Mouse (Mus musculus): Measurements from ENCODE around the gene Fance.
A peak's percentile ranks its signal among the peaks of the same experiment; 100 is the strongest.
"Not testable (repeated sequence)": the region's sequence is repeated elsewhere in the genome, so short reads cannot be mapped to it uniquely, and the experiment has no call there.

Fance gene

DNA sequence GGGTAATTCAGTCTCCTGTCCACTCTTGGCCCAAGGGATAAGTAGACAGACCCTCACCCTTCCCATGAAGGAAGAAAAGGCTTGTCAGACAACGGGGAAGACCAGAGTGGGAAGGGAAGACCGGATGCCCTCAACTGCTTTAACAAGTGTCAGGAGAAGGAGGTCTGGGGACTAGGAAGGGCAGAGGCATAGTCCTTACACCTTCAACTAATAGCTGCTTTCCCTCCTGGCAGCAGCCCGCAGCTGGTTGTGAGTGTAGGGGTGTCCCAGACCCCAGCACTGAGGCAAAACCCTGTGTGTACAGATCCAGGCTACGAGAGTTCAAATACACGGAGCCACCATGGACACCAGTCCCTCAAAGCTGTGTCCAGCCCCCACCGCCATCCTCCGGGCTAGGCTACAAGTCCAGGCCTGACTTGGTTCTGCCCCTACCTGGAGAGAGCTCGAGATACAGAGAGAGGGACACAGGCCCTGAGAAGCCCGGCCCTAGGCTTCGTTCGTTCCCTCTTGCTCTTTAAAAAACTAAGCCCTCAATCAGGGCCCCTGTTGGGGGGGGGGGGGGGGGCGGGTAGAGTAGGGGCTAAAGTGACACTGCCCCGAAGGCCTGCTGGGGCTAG, 36.1 kb downstream of the Fance start:
- peak; percentile 12 for DNase-seq (ENCODE audit: low spot score)

DNA sequence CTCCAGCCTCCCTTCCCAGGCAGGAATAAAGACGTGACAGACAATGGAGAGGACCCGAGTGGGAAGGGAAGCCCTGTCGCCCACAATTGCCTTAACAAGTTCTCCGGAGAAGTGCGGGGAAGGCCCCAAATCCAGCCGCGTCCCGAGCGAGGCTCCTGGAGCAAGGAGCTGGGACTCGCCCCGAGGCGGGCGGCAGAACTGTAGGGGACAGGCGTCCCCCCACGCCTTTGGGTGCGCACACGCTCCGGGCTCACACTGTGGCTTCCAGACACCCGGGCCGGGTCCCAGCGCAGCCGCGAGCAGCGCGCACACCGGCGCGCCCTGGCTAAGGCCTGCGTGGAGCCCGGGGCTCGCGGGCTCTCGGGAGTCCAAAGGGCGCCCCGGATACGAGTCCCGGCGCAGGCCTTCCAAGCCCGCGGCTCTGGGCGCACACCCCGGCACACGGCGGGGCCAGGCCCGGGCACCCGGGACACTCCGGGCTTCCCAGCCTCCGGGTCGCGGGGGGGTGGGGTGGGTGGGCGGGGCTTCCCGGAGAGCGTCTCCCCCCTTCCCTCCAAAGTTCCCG, 36.7 kb downstream of the Fance start:
- peak; percentile 53 for DNase-seq (ENCODE audit: low spot score)

DNA sequence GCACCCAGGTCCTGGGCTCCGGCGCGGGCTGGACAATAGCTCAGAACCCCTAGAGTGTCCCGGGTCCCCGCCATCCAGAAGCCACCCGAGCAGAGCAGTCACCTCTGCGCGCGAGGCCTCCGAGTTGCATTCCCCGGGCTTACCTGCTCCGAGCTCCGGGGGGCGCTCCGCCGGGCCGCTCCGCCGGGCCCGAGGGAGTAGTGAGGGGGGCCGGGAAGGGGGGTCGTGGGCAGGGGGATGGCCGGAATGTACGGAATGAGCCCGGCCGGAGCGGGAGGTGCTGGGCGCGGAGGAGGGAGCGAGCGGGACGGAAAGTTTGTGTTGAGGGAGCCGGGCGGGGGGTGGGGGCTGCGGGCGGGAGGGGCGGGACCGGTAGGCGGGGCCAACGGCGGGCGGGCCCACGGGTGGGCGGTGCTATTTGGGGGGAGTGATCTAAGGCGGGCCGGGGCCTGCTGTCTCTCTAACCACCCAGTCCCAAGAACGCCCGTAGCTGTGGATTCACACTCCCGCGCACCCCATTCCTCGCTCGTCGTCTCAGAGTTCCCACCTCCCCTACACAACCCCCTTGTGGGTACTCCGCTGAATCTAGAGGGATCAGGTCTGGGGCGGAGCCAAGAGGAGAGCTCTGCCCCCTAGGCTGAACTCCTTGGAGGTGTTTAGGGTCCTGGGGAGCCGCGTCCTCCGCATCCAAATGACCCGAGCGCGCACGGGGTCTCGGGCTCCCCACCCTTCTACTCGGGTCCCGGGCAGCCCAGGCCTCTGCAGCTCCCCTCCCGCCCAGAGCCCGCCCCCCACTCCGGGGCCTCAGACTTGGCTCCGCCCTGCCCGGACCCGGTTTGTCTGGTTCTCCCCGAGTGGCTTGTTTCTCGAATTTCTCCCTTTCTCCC, 37.4 kb downstream of the Fance start, which contains the start of gene Tead3:
Tead3 (minus strand) TSS at position 352 of the 887 bp plus-strand sequence.
- peak; percentile 79 for DNase-seq (ENCODE audit: low spot score)

DNA sequence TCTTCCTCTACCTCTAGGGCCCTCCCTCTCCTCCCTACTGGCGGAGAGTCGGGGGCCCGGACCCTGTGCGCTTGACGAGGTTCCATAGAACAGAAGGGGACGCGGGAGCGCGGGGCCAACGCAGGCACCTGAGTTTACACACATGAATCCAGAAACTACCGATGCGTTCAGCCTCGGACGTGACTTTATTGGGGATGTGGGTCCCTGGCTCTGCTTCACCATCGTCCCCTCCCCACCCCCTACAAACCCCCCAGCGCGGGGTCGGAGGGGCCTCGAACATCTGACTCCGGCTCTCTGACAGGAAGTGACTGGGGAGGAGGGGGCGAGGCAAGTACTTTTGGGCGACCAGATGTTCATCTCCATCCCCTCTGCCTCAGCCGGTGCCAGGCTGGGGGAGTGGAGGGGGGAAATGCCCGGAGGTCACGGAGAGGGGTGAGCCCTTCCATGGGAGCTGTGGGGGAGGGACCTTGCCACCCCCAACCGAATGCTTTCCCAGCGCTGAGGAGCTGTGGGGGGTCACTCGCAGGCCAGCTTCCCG, 38.1 kb downstream of the Fance start:
- DNase-seq (ENCODE audit: low spot score) = no peak

DNA sequence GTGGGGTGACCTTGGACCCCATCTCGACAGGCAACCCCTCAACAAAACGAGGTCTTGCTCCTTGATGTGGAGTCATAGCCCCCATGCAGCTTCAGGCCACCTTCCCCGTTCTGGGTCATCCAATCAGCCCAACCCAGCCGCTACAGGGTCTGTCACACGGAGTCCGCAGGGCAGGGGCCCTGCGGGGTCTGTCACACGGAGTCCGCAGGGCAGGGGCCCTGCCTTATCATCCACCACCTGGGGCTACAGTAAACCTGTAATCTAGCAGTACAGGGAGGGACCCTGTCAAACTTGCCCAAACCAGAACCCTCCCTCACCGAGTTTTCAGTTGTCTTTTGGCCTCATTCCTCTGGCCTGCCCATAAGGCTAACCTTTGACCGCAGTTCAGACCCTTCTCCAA, 38.7 kb downstream of the Fance start:
- DNase-seq (ENCODE audit: low spot score) = no peak

DNA sequence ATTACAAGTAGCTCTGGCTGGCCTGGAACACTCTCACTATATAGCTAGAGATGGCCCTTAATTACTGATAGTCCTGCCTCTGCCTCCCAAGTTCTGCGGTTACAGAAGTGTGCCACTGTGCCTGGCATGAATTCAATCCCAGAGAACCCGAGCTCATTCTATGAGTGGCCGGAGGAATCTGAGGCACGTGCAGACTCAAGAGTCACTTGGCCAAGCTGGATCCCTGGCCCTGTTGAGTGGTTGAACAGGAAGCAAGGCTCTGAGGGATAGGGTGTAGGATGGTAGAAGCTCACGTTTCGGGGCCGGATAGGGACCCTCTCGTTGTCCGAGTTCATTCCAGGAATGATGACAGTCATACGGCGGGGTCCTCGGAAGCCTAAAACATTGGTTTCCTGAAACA, 42.6 kb downstream of the Fance start:
- DNase-seq (ENCODE audit: low spot score) = no peak

DNA sequence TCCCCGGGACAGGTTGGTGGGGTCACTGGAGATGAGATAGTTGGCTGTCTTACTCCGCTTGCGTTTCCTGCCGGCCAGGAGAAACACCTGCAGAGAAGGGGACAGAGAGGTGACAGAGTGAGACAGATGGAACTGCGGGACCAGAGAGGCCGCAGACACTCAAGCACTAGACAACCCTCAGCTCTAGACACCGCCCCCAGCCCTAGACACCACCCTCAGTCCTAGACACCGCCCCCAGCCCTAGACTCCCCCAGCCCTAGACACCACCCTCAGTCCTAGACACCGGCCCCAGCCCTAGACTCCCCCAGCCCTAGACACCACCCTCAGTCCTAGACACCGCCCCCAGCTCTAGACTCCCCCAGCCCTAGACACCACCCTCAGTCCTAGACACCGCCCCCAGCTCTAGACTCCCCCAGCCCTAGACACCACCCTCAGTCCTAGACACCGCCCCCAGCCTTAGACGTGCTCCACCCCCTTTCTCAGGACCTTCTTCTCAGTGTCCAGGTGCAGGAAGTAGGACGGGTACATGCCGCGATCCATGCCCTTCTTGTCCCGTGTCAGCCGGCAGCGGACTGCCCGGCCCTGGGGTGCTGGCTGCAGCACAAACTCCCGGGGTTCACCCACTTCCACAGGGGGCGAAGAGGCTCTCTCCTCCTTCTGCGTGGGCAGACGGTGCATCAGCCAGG, 45.4 kb downstream of the Fance start:
- DNase-seq (ENCODE audit: low spot score) = not testable (repeated sequence)

DNA sequence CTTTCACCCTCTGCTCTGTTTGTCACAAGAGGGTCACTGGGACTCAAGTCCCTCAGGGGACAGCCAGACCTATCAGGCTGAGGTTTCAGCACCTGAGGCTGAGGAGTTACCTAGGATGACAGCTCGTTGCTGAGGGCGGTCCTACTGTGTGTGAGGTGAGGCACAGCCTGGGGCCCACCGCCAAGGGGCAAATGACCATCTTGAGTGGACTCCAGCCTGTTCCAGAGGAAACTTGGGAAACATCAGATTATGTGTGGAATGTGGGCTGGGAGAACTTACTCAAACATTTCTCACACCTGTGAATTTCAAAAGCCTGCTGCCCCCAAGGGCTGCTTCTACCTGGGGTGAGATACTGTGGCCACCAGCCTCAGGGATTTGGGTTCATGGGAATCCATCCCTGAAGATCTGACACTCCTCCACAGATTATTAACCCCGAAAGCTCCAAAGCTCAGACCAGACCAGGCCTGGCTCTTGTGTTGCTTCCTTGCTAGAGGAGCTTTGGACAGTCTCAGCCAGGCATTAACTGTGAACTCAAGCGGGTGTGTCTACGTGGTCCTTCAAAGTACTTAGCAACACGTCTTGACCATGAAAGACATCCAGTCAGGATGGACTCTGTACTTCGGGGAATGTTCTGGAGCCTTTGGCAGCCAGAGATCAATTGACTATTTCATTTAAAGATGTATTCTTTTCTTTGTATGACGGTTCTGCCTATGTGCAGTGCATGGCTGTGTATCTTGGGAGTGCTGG, 47.4 kb downstream of the Fance start:
- DNase-seq (ENCODE audit: low spot score) = no peak

DNA sequence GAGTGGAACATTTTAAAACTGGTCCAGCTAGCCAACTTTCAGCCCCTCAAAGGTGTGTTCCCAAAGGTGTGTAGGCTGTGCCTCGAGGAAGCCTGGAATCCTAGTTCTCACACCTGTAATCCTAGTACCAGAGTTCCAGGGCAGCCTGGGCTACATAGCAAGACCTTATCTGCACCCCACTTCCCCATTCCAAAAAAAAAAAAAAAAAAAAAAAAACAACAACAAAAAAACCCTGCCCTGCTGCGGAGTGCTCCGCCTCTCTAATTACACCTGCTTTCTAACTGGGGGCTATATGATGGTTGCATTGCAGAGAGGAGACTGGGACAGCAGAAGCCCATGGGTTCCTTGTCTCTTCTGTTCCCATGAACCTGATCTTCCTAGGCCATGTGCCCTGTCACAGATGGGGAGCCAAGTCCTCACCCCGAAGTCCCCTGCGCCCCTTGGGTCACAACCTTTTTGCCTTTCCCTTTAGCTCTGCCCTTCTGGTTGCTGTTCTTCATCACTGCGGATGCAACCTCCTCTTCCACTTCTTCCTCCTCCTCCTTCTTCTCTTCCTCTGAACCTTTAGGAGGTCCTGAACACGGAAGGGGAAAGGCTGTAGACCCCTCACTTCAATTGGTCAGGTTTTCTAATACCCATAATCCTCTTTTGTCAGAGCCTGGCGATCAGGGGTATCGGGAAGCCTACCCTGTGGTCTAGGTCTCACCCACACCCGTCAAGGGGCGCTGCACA, 48.8 kb downstream of the Fance start:
- peak; percentile 49 for DNase-seq (ENCODE audit: low spot score)

DNA sequence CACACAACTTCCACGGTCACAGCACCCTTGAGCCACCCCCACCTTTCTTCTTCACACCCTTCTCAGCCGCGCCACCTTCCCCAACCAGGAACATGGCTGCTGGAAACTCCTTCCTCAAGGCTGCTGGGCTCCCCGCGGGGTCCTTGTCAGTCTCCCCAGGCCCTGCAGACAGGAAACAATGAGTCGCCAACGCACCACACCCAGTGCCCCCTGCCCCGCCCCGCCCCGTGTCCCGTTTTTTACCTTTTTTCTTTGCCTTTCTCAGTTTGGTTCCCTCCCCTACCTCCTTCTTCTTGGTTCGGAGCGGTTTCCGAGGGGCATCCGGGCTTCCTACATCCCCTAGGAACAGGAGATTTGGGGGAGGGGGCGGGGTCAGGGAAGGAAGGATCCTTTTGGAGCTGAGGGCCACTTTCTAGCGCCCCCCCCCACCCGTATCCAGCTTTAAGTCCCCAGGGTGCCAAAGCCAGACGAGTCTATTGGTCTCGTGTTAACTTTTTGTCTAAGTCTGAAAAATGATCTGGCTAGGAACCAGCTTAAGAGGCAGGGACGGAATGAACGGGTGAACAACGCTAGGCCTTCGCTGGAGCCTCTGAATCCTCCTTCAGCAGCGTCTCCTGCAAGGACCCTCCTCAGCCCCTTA, 49.5 kb downstream of the Fance start:
- no peak for DNase-seq (ENCODE audit: low spot score)

DNA sequence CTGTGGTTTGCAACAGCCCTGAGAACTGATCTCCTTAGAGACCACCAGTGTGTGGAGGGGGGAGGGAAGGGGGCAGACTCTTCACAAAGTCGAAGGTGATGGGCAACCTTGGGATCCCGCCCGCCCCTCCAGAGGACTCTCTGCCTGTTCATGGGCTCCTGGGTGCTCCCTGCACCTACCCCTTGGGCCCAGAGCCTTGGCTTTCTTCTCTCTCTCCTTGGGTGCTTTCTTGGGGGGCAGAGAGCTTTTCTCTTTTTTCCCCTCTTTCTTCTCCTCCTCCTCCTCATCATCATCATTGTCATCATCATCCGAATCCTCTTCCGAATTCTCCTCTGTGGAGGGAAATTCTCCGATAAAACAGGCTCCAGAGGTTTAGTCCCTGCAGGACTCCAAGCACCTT, 50.2 kb downstream of the Fance start:
- DNase-seq (ENCODE audit: low spot score) = no peak

DNA sequence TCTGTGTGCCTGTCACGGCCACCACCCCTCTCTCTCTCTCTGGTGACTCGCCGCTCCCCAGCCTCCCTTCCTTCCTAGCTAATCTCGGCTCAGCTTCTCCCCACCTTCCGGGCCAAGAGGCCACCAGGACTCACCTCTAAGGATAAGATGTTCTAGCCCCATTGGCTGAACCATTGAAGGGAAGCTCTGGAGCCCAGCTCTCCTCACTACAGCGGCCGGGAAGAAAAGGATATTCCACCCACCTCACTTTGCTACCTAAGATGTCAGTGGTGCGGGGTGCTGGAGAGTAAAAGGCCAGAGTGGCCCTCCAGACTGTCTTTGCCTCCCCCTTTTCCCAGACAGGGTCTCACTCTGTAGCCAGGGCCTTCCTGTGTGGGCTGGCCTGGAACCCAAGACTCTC, 51.8 kb downstream of the Fance start, which contains the start of gene Tulp1:
Tulp1 (minus strand) TSS at position 101 of the 400 bp plus-strand sequence.
- no peak for DNase-seq (ENCODE audit: low spot score)

DNA sequence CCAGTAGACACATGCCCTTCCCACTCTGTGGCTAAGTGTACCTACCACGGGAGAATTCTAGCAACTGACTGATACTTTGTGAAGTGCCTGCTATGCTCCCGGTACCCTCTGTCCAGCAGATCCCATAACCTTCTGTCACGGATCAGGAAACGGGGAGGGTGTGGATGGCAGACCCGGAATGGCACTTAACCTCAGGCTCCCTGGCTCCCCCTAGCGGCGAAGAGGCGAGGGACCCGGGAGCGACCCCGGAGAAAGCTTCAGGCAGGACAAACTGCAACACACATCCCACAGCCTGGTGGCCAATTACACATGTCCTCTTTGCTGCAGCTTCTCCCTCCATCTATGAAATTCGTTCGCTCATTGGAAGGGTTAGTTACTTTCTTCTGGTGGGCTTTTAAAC, 55.1 kb downstream of the Fance start:
- peak; percentile 86 for DNase-seq (ENCODE audit: low spot score)

DNA sequence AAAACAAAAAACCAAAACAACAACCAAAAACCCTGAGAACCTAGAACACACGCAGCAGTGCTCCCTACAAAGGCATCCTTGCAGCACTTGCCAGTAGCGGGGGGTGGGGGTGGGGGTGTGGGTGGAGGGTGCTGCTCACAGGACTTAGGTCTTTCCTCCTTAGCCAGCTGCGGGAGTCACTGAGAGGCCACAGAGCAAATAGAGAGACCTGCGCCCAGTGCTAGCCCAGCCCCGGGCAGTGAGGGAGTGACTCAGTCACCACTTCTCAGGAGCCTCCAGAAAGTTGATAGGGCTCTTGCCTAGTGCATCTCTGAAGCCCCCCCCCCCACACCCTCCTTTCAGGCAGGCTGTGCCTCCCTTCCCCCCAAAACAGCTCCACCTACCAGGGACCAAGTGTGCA, 55.7 kb downstream of the Fance start:
- DNase-seq (ENCODE audit: low spot score) = no peak

DNA sequence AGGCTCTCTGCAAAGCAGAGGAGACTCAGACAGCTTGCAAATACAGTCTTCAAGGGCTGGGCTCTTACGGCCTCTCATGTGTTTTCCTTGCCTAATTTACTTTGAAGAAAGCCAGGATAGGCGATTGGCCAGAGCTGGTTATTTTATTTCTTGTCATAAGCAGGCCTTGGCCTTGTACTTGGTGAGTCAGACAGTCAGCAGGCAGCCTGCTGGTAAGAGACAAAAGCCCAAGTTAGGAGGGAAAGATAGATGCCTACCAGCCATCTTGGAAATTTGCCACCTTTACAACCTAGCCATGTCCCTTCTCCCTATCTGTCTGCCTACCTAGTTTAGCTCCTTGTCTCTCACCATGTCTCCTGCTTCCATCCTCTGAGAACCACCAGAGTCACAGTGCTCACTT, 58.0 kb downstream of the Fance start:
- no peak for DNase-seq (ENCODE audit: low spot score)

DNA sequence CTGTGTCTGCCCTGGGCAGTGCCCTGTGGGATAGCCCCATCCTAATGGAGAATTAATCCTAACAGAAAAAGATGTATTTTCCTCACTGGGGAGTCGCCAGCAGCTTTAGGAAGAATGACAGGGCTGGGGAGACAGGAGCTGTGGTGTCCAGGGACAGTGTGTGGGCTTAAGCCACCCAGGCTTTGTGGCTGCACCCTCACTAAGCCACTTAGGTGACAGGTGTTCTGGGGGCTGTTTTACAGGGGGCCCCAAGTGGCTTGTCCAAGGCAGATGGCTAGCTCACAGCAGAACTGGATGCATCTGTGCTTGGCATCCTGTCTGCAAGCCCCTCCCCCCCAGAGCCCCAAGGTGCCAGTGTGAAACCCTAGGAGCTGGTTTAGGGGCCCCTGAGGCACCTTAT, 58.6 kb downstream of the Fance start:
- DNase-seq (ENCODE audit: low spot score) = no peak

DNA sequence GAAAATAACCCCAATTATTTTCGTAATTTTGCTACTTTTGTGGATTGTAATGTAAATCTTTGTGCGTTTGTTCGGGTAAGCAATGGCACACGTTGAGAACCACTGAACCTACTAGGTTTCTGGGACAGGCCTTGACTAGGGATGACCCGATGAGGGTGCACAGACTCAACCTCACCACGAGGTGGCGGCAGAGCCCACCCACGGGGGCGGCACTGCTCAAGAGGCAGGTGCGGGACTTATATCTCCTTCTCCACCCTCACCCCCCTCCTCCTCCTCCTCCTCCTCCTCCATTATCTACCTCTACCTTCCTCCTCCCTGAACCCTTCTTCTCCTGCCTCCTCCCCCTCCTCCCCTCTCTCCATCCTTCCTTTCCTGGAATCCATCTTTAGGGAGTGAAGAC, 60.5 kb downstream of the Fance start:
- DNase-seq (ENCODE audit: low spot score) = peak; percentile 78

DNA sequence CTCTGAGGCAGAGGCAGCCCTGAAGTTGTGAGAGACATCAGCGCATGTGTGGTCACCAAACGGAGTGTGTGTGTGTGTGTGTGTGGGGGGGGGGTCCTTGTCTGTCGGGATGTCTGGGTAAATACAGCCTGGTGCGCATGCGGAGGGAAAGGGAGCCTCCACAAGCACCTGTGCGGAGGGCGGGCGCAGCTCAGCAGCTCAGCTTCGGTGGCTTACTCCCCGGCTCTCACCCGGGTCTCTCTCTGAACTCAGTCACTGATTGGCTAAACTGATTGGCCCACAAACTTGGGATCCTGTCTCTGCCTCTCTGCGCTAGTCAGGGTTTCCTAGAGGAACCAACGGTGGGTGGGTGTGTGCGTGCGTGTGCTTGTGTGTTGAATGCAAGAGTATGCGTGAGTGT, 61.2 kb downstream of the Fance start:
- DNase-seq (ENCODE audit: low spot score) = no peak

DNA sequence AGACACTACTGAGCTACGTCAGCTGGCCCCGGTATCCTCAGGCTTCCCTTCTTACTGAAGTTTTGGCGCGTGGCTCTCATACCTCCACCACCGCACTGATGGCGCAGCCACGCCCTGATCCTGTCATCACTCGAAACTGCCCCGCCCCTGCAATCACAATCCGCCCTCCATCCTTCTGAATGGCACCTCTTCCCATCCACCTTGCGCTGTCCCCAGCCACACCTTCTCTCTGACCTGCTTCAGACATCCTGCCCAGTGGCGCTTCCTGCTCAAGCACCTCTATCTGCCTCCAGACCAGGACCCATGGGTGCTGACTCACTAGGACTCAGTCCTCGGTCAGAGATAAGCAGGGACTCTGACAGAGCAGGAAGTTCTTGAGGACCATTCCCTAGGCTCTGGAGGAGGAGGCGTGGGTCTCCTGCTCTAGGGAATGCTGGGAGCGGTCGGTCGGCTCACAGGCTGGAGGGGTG, 62.3 kb downstream of the Fance start:
- no peak for DNase-seq (ENCODE audit: low spot score)

Measured in retina, embryonic 14.5 days (tissue).